Mouse (Mus musculus) heart, postnatal 0 days (tissue): Measurements from ENCODE around the gene Gm49384.

Source experiments
- CTCF ChIP-seq: IDR thresholded peaks from 2 replicates; pipeline ENCODE4 v1.5.1; 2016; ENCODE audit warnings: antibody characterized with exemption, control low read depth, low read depth
- EP300 ChIP-seq: IDR thresholded peaks from 2 replicates; pipeline ENCODE4 v1.6.1; 2016; ENCODE audit warnings: antibody characterized with exemption, low read depth

- TF ChIP-seq EP300, result no peak
- peak; percentile 18; the same call in 1 of the 2 replicates for TF ChIP-seq CTCF
Measured at GRCm38 (mm10) chr12:69208520-69208919, 4.5 kb upstream of the Gm49384 start.
